Mouse (Mus musculus) stomach, embryonic 16.5 days (tissue): ENCODE results near the gene Siah2. TPM values are rescaled to one million over a fixed set of nuclear protein-coding genes. Genes with fewer than 3 reads are reported as not detected.
A peak's percentile ranks its signal among the peaks of the same experiment; 100 is the strongest.

ENCODE experiments used
- ATAC-seq: fragments of 200-750 bp; cut with Nextera tagmentation; 2 replicates; pipeline ENCODE4 v1.8.0; 2017; ENCODE audit warnings: moderate number of reproducible peaks, moderate TSS enrichment; ENCODE audit not compliant: insufficient read depth, low FRiP score
- H3K27ac ChIP-seq: fragments of 300-500 bp; sonication (generic); 2 replicates; pipeline ENCODE4 v1.5.1; 2014; ENCODE audit warnings: low read length
- H3K27me3 ChIP-seq: fragments of 300-500 bp; sonication (generic); 2 replicates; pipeline ENCODE4 v1.6.1; 2014; ENCODE audit warnings: low read length, control low read depth, mixed read lengths; ENCODE audit not compliant: control insufficient read depth, insufficient read depth
- H3K36me3 ChIP-seq: fragments of 300-500 bp; sonication (generic); 2 replicates; pipeline ENCODE4 v1.6.1; 2014; ENCODE audit warnings: low read length; ENCODE audit not compliant: control insufficient read depth, insufficient read depth
- H3K4me1 ChIP-seq: fragments of 300-500 bp; sonication (generic); 2 replicates; pipeline ENCODE4 v1.6.1; 2014; ENCODE audit warnings: low read length, control low read depth, mixed read lengths; ENCODE audit not compliant: control insufficient read depth, insufficient read depth
- H3K4me2 ChIP-seq: fragments of 300-500 bp; sonication (generic); 2 replicates; pipeline ENCODE4 v1.6.1; 2014; ENCODE audit warnings: low read depth, low read length, mixed read lengths
- H3K4me3 ChIP-seq: fragments of 300-500 bp; sonication (generic); replicated peaks from 2 replicates; pipeline ENCODE4 v1.5.1; 2014; ENCODE audit warnings: mild to moderate bottlenecking, low read length
- H3K9ac ChIP-seq: fragments of 300-500 bp; sonication (generic); 2 replicates; pipeline ENCODE4 v1.6.1; 2014; ENCODE audit warnings: low read length
- H3K9me3 ChIP-seq: fragments of 300-500 bp; sonication (generic); replicated peaks from 2 replicates; pipeline ENCODE4 v1.6.1; 2016; ENCODE audit warnings: low read length, control low read depth; ENCODE audit not compliant: control insufficient read depth
- WGBS: fragments of 180-500 bp; shearing (Covaris S2); extraction: QIAGEN DNeasy Blood & Tissue Kit; methylation state at CpG from one replicate; pipeline ENCODE4 v1.1.7; 2014; 5-methylcytosine and 5-hydroxymethylcytosine counted together
- polyA plus RNA-seq: library from polyadenylated mRNA; unstranded; fragments of >200 nt; fragmentation: Nextera tagmentation; extraction: Ambion mirVana; gene quantifications from 2 replicates; pipeline ENCODE4 v1.2.1, GENCODE M21; 2015

Siah2 gene
- polyA plus RNA-seq, 1 experiment from 2014 or later, result 3.1 TPM

DNA sequence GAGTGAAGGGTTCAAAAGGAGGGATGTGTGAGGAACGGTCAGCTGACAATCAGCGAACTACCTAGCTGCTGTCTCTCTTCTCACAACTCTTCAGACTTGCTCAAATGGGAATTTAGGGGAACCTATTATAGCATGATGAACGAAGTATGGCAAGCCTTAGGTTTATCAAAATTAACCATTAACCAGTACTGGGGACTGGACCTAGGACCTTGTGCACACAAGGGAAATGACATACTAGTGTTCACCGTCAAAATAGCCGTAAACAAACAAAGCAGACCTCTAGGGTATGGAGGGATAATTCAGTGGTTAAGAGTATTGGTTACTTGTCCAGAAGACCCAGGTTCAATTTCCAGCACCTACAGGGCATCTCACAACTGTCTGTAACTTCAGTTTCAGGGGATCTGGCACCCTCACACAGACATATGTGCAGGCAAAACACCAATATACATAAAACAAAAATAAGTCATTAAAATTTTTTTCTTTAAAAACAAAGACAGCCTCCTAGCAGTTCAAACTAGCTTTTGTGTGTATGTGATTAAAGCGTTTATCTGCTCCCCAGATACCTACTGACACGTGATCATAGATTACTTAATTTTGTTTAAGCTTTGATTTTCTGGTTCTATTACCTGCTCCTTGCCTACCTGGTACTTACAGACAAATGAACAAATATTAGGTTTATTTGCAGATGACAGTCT lies 11.1 kb downstream of the Siah2 start:
- WGBS, result 57% methylated on average over 7 of the region's 7 CpGs
- no peak overlapping the region for H3K27ac ChIP-seq
- H3K4me2 ChIP-seq, result peak overlapping the region; percentile 7; the same call in 1 of the 2 replicates
- H3K36me3 ChIP-seq, result no peaks in the 10 kb centered on the region
- no peaks in the 10 kb centered on the region for H3K9me3 ChIP-seq
- H3K4me3 ChIP-seq, result no peak overlapping the region
- ATAC-seq, result peak; percentile 50; the same call in 1 of the 2 replicates
- H3K9ac ChIP-seq, result no peak overlapping the region
- H3K27me3 ChIP-seq, result no peaks in the 10 kb centered on the region
- H3K4me1 ChIP-seq, result peaks cover 26% of the 10 kb centered on the region

DNA sequence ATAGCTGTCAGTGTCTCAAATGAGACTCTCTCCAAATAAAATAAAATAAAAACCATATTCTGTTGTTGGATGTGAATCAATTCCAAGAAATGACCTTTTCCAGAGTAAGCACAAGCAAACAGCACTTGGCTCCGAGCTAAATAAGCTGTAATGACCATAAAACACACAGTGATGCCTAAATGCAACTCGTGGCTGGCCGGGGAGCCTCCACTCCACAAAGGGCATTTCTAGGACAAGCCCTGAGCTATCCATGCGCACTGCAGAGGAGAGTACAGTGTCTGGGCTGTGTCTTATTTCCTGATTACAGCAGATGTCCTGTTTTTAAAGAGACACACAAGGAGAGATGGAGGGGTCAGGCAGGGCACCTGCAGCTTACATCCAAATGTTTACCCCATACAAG lies 12.2 kb downstream of the Siah2 start:
- Histone ChIP-seq H3K4me3 (no peak overlapping the region), H3K9ac (no peak overlapping the region), H3K27ac (no peak overlapping the region), H3K9me3 (no peaks in the 10 kb centered on the region), H3K4me2 (no peak overlapping the region), H3K4me1 (peaks cover 26% of the 10 kb centered on the region), H3K36me3 (no peaks in the 10 kb centered on the region; the same call in 1 of the 2 replicates), H3K27me3 (no peaks in the 10 kb centered on the region)
- WGBS, result 21% methylated on average over 4 of the region's 4 CpGs
- ATAC-seq, result no peak

DNA sequence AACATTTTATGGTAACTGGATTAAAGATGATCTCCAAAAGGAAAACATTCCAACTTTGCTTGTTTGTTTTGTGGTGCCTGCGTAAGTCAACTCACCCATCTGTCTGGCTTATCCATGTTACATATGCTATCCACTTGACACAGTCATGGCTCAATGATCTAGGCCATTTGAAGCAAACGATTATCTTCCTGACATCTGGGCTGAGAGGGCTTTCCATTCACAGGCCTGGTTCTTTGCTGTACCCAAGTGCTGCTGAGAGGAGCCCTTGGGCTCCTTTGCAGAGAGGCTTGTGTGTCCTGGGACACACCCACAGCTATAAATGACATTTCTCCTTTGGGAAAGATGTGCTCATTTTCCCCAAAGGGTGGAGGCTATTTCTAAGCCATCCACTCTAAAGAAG lies 13.3 kb downstream of the Siah2 start:
- WGBS, result 49% methylated on average over 2 of the region's 2 CpGs
- no peak overlapping the region for H3K9ac ChIP-seq
- no peak overlapping the region for H3K27ac ChIP-seq

DNA sequence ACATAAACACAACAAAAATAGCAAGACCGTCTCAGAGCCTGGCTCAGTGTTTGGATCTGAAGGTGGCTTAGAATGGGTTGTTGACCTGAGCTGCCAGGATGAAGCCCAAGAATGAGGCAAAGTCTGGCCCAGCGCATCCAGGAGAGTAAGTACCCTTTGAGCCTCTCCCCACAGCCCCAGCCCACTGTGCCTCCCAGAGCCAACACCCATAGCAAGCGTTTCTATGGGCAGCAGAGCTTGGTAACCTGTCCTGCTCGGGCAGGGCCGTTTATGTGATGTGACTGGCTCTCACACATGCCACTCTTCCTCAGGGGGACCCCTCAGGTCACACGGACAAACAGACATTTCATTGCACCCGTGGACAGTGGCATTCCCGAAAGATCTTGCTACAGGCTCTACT lies 13.8 kb downstream of the Siah2 start:
- 58% methylated on average over 8 of the region's 8 CpGs for WGBS
- Histone ChIP-seq H3K4me1 (peaks cover 23% of the 10 kb centered on the region), H3K27me3 (no peaks in the 10 kb centered on the region), H3K9me3 (no peaks in the 10 kb centered on the region), H3K36me3 (no peaks in the 10 kb centered on the region; the same call in 1 of the 2 replicates), H3K4me3 (no peak overlapping the region), H3K27ac (no peak overlapping the region), H3K4me2 (no peak overlapping the region), H3K9ac (no peak overlapping the region)
- ATAC-seq, result no peak

More for the DNA sequence above, 13.3 kb downstream of the Siah2 start:
- no peak for ATAC-seq
- H3K4me1 ChIP-seq, result peaks cover 26% of the 10 kb centered on the region
- H3K9me3 ChIP-seq, result no peaks in the 10 kb centered on the region
- H3K4me3 ChIP-seq, result no peak overlapping the region
- H3K4me2 ChIP-seq, result no peak overlapping the region
- H3K36me3 ChIP-seq, result no peaks in the 10 kb centered on the region; the same call in 1 of the 2 replicates
- no peaks in the 10 kb centered on the region for H3K27me3 ChIP-seq

DNA sequence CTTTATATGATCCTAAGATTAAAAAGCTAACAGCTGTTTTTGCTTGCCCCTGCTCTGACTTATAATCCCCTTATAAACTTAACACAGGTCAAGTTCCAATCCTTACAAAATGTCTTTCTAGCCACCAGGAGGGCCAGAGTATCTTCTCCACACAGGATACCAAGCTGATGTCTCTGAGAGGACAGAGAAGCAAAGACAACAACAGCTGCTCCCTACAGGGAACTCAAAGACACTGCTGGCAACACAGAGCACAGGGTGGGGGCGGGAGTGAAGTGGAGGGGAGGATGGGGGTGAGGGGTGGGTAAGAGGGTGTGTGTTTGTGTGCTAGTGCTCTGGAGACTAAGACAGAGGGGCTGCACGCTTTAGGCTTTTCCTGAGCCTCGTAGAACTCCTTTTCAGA lies 14.6 kb downstream of the Siah2 start:
- no peak overlapping the region for H3K27ac ChIP-seq
- H3K36me3 ChIP-seq, result no peaks in the 10 kb centered on the region; the same call in 1 of the 2 replicates
- ATAC-seq, result no peak
- no peak overlapping the region for H3K4me3 ChIP-seq
- no peaks in the 10 kb centered on the region for H3K27me3 ChIP-seq
- peaks cover 21% of the 10 kb centered on the region for H3K4me1 ChIP-seq
- no peak overlapping the region for H3K9ac ChIP-seq
- 58% methylated on average over 3 of the region's 3 CpGs for WGBS
- H3K9me3 ChIP-seq, result no peaks in the 10 kb centered on the region
- no peak overlapping the region for H3K4me2 ChIP-seq

DNA sequence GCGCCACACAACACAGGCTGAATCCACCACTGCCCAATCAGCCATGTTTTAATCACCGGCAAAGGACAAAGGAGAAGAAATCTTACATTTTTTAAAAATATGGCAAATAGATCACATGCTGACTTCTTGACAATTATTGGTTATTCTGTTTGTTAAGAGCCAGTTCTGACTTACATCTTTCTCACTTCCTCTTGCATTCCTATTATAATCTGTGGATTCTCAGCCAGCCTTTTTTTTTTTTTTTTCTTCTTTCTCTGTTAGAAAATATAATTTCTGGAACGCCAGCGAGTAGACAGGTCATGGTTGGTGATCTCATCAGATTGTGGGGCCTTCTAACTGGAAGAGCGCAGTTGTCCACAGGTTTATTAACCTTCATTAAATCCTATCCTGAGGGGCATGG lies 18.9 kb downstream of the Siah2 start:
- ATAC-seq, result no peak
- Histone ChIP-seq H3K9ac (no peak overlapping the region), H3K27ac (no peak overlapping the region), H3K36me3 (no peaks in the 10 kb centered on the region; the same call in 1 of the 2 replicates), H3K27me3 (no peaks in the 10 kb centered on the region), H3K4me3 (no peak overlapping the region), H3K4me2 (no peak overlapping the region), H3K4me1 (peaks cover 3% of the 10 kb centered on the region), H3K9me3 (no peaks in the 10 kb centered on the region)
- 86% methylated on average over 5 of the region's 5 CpGs for WGBS

DNA sequence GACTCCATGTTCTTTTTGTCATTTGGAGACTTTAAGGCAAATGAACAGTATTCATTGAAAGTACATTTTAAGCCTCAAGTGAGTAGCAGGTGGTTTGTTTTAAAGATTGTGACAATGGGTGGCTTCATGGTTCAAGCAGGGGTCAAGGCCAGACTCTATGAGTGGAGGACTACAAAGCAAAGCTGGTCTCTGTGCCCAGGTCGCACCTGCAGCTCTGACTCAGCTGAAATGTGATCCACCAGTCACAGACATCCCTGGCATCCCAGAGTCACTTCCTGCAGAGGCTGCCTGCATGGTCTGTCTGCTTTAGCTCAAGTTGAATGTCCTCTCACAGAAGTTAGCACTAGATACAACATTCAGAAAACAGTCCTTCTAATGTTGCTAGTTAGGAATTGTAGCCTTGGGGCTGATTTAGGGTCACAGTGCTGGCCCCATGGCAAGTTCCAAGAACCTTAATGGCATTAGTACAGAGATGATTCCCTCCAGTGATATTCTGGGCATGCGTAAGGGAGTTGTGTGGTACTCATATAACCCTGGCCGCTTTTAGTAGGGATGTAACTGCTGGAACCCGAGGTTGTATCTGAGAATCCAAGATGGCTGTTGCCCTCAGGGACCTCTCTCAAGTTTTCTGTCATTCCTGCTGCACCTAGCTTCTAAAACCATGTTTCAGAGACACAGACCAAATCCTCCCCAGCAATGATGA lies 19.6 kb downstream of the Siah2 start:
- H3K36me3 ChIP-seq, result no peaks in the 10 kb centered on the region; the same call in 1 of the 2 replicates
- WGBS, result 56% methylated on average over 4 of the region's 4 CpGs
- no peak overlapping the region for H3K27ac ChIP-seq
- no peak overlapping the region for H3K4me2 ChIP-seq
- no peak overlapping the region for H3K9ac ChIP-seq
- ATAC-seq, result no peak
- H3K4me3 ChIP-seq, result no peak overlapping the region
- H3K4me1 ChIP-seq, result no peaks in the 10 kb centered on the region
- no peaks in the 10 kb centered on the region for H3K9me3 ChIP-seq
- no peaks in the 10 kb centered on the region for H3K27me3 ChIP-seq

DNA sequence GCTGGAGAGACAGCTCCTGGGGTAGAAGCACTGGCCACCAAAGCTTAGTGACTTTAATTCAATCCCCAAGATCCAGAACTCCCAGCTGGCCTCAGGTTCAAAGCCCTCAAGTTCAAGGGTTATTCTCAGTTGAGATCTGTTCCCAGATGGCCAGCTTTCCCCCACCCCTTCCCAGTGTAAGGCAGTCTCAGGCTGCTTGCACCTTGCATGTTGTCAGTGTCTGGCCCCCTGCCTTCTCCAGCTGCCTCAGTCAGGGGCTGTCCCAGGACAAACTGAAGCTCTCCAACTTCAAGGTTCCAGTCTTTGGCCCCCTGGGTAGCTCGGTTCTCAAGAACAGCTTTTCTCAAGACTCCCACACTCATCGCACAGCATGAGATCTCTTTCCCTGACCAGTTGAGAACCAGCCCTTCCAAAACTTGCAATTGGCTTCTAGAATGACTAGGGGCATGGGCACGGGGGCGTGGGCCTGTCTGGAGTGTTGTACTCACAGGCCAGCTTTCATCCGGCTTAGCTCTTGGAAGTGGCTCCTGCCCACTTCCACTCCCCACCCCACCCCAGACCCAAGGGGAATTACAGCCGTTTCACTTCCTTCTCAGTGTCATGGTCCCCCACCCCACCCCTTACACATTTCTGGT lies 20.5 kb downstream of the Siah2 start:
- Histone ChIP-seq H3K4me2 (no peak overlapping the region), H3K4me1 (no peaks in the 10 kb centered on the region), H3K27ac (no peak overlapping the region), H3K9me3 (no peaks in the 10 kb centered on the region), H3K4me3 (no peak overlapping the region), H3K36me3 (no peaks in the 10 kb centered on the region; the same call in 1 of the 2 replicates), H3K9ac (no peak overlapping the region), H3K27me3 (no peaks in the 10 kb centered on the region)
- WGBS, result 45% methylated on average over 6 of the region's 6 CpGs
- no peak for ATAC-seq

DNA sequence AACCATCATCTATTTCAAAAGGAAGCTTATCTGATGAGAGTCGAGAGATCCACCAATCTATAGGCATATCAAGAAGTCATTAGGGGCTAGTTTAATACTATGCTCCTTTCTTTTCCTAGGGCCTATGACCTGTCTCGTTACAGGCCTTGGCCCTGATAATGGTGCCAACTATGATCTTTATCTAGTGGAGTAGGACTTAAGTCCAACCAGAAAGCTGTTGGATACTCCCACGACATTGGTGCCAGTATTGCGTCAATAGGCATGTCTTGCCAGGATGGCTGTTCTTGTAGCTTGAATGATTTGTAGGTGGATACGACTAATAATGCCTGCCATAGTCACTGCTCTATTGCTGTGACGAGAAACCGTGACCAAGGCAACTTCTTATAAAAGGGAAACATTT lies 28.2 kb downstream of the Siah2 start:
- Histone ChIP-seq H3K36me3 (no peaks in the 10 kb centered on the region), H3K9ac (no peak overlapping the region), H3K9me3 (no peaks in the 10 kb centered on the region), H3K4me3 (no peak overlapping the region), H3K4me2 (no peak overlapping the region), H3K27ac (no peak overlapping the region), H3K27me3 (no peaks in the 10 kb centered on the region), H3K4me1 (no peaks in the 10 kb centered on the region)
- no peak for ATAC-seq
- 88% methylated on average over 7 of the region's 7 CpGs for WGBS
